Mouse (Mus musculus): Measurements from ENCODE around the gene Cdcp1. TPM values are rescaled to one million over a fixed set of nuclear protein-coding genes. Genes with fewer than 3 reads are reported as not detected.

Cdcp1 gene
- under 1 TPM; 0.12 to 0.32 (median 0.20) TPM for total RNA-seq (2022)

- no peak for DNase-seq
Observed at GRCm38 (mm10) chr9:123215621-123216440, at the start of gene Cdcp1. Cdcp1 (minus strand) TSS chr9:123216038.

GRCm38 (mm10) chr9:123260611-123261021 lies 44.8 kb upstream of the Cdcp1 start, which contains the start of gene Tmem158:
Tmem158 (minus strand) TSS chr9:123260764.
- DNase-seq: peak; percentile 70

- DNase-seq: peak; percentile 11
Observed at GRCm38 (mm10) chr9:123259896-123260610, 44.2 kb upstream of the Cdcp1 start.

DNA sequence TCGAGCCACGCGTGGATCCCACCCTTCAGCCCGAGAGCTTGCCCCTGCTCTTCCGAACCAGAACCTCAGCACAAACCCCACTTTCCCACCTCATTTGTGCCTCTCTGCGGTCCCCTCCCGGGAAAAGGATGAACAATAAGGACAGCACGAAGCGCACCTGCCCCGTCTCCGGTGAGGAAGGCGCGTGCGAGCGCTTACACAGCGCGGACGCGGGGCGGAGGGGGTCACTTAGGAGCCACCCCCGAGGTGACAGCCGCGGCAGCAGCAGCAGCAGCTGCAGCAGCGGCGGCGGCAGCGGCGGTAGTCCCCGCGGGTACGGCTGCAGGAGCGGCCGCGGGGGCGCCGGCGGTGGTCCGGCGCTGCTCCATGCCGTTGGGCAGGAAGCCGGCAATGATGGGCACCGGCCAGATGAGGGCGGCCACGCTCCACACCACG lies 43.6 kb upstream of the Cdcp1 start:
- DNase-seq: peak; percentile 64

GRCm38 (mm10) chr9:123258796-123259195 lies 43.0 kb upstream of the Cdcp1 start:
- DNase-seq: no peak

- no peak for DNase-seq
Observed at GRCm38 (mm10) chr9:123255736-123256135, 39.9 kb upstream of the Cdcp1 start.

DNA sequence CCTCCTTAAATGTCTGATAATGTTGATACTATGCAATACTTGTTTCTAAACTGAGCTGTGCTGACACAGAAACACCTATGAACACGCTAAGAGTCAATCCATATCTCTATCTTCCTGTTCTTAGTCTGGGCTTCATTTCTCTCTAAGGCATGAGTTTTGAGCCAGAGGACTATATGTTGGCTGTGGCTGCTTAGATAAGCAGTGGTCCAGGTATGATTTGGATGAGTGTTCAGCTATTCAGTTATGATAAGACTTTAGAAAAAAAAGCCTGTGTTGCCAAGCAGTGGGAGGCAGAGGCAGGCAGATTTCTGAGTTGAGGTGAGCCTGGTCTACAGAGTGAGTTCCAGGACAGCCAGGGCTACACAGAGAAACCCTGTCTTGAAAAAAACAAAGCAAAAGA lies 32.2 kb upstream of the Cdcp1 start:
- no peak for DNase-seq

GRCm38 (mm10) chr9:123245146-123245545 lies 29.3 kb upstream of the Cdcp1 start:
- DNase-seq: no peak

- DNase-seq: peak; percentile 18
Observed at GRCm38 (mm10) chr9:123243988-123244387, 28.1 kb upstream of the Cdcp1 start.

DNA sequence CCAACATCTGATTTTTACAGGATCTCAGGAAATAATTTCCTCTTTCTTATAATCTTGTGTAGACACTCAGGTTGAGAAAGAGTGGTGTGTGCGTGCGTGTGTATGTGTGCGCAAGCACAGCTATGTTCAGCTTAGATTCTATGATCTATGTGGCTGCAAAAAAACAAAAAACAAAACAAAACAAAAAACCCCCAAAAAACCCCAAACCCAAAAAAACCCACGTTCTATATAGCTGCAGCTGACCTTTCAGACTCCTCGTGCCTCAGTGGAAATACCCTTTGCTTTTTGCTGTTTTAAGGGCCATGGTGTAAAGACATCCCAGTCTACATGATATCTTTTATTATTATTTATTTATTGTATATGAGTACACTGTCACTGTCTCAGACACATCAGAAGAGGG lies 25.4 kb upstream of the Cdcp1 start:
- DNase-seq: no peak

- no peak for DNase-seq
Observed at GRCm38 (mm10) chr9:123240751-123241150, 24.9 kb upstream of the Cdcp1 start.

DNA sequence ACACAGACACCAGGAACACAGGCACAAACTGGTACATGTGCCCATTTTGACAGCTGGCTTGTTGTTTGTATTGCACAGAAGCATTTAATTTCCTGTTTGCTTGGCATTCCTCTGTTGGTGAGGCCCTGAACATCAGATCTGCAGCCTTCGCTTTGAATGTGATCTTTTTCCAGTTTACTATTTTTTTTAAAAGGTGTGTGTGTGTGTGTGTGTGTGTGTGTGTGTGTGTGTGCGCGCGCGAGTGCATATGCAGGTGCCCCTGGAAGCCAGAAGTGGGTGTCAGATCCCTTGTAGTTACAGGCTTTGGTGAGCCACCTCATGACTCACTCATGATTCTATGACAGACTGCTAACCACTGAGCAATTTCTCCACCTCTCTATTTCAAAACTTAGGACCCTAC lies 24.4 kb upstream of the Cdcp1 start:
- DNase-seq: no peak

GRCm38 (mm10) chr9:123239651-123240050 lies 23.8 kb upstream of the Cdcp1 start:
- DNase-seq: no peak

GRCm38 (mm10) chr9:123238256-123239045 lies 22.6 kb upstream of the Cdcp1 start:
- no peak for DNase-seq

DNA sequence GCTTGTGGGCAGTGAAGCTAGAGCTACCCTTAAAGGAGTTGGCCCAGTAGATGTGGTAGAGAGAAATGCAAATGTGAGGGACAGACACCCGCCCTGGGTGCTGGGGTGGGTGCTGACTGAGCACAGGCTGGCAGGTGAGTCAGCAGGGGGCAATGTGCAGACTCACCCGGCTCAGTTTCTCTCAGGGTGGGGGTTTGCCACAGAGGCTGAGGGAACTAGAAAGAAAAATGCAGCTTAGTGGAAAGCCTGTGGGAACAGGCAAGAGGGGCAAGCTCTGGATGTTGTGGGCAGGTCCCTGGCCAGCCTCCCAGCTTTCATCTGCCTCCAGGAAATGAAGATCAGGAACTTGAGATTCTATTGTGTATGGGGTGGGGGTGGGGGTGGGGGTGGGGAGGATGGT lies 21.9 kb upstream of the Cdcp1 start:
- peak; percentile 8 for DNase-seq

GRCm38 (mm10) chr9:123235621-123236020 lies 19.8 kb upstream of the Cdcp1 start:
- no peak for DNase-seq

DNA sequence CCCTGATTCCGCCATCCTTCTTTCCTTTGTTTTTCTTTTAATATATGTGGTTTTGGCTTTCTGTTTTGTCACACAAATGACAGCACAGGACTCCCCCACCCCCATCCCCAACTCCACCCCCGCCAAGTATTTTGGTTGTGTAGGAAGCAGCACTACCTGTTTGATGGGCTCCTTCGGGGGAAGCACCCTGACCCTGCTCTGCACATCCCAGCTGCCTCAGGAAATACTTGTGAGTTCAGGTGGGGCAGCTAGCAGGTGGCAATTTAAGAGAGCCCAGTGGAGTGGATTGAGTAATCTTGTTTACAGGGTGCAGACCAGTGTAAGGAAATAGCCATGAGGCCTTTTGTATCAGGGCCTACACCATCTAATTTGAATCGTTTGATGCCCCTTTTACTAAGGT lies 14.0 kb upstream of the Cdcp1 start:
- DNase-seq: no peak

GRCm38 (mm10) chr9:123228671-123229070 lies 12.8 kb upstream of the Cdcp1 start:
- no peak for DNase-seq

DNA sequence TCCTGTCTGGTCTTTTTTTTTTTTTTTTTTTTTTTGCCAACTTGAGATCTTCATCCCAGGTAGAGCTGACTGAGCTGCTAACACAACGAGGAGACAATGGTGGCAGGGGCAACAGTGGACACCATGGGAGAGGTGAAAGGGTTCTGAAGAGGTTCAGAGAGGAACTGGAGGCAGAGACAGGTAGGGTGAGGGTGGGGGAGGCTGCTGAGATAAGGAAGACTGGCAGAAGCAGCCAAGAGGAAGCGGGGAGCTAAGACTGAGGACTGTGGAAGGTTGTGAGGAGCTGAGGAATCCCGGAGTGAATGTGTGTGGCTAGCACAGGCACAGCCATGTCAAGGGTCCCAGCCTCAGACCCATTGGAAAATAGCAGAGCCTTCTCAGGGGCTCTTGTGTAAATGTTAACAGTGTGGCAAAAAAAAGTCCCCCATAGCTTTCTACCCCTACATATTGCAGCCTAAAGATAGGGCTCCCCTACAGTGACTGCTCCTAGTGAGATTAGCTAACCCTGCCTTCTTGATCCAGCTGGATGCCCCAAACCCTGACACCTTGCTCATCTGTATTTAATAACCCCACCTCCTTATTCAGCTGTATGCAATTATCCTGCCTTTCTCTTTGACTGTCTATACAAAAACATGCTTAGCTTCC lies 11.4 kb upstream of the Cdcp1 start:
- no peak for DNase-seq

DNA sequence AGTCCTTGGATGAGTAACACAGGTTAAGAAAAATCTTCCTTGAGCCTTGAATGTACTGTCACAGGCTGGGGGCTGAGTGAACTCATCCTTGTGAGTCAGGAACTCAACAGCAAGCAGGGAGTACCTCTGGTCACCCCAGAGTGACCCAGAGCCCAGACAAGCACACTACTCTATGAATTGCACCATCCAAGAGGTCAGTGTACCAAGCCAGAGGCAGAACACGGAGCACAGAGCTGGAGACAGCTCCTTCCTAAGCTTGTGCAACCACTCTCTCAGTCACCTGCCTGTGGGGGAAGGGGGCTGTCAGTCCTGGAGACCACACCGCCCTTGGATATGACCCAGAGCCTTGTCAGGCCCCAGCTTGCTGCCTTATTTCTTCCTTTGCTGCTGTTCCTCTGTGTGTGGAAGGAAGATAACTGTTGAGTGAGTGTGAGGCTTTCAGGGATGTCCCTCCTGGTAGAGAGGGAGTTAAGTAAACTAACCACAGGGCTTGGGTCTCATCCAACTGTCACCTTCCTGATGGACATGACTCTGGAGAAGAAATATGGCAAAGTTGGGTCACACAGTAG lies 9.1 kb upstream of the Cdcp1 start:
- no peak for DNase-seq

DNA sequence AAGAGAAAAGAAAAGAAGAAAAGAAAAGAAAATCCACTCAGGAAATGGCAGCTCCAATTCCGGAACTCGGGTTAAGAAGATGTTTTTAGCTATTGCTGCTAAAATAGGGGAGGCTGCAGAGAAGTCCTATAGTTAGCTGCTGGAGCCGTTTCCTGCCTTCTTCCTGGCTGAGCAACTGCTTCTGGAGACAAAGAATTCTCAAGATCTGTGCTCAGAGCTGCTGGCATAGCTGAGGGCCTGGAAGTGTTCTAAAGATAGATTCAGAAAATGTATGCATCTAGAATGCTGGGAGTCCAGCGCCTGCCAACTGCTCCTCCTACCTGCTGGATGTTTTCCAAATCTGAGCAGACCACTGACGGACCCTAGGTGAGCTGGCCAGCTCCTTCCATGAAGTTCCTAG lies 4.0 kb upstream of the Cdcp1 start:
- DNase-seq: no peak

DNA sequence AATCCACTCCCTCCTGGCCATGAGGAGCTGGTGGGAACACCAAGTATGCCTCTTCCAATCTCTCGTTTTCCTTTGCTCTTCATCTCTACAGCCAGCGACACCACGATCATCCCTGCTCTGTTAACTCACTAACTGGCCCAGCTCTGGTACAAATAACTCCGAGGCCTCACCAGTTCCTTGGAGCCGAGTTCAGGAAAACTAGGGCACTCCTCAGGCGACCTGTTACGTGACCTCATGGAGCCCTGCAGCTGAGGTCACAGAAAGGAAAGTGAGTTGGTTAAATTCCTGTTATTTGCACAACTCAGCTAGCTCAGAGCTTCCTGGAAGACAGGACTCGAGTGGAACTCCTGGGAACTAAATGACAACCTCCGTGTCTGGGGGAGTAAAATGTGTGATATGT lies 2.5 kb downstream of the Cdcp1 start:
- no peak for DNase-seq
